Mouse (Mus musculus): Measurements from ENCODE around the gene Phpt1. TPM values are rescaled to one million over a fixed set of nuclear protein-coding genes. Genes with fewer than 3 reads are reported as not detected.
"Not testable (repeated sequence)": the region's sequence is repeated elsewhere in the genome, so short reads cannot be mapped to it uniquely, and the experiment has no call there.

Phpt1 gene
- polyA plus RNA-seq, 1 experiment from 2014 or later, result 144 TPM

- ATAC-seq (replicated peaks; ENCODE audit: low FRiP score), result no peak
- Histone ChIP-seq H3K4me1 (replicated peaks; ENCODE audit: control insufficient read depth, insufficient read depth, low read length) (peaks cover 9% of the 10 kb centered on the region), H3K36me3 (ENCODE audit: control insufficient read depth, insufficient read depth, low read length) (peaks cover 21% of the 10 kb centered on the region; the same call in 1 of the 2 replicates), H3K4me2 (ENCODE audit: low read depth, low read length, severe bottlenecking) (no peak overlapping the region), H3K9ac (ENCODE audit: low read length) (no peak overlapping the region), H3K27me3 (ENCODE audit: control insufficient read depth, insufficient read depth, low read length) (no peaks in the 10 kb centered on the region), H3K9me3 (ENCODE audit: control insufficient read depth, low read length) (no peaks in the 10 kb centered on the region), H3K4me3 (ENCODE audit: low read depth, low read length) (no peak overlapping the region), H3K27ac (ENCODE audit: low read depth, low read length) (no peak overlapping the region)
- DNase-seq (ENCODE audit: low spot score), result no peak
- WGBS, result 94% methylated on average over 8 of the region's 8 CpGs
These were observed 14.5 kb downstream of the Phpt1 start for GRCm38 (mm10) chr2:25560551-25560950.

- DNase-seq (ENCODE audit: low spot score), result no peak
- Histone ChIP-seq H3K9me3 (ENCODE audit: control insufficient read depth, low read length) (no peaks in the 10 kb centered on the region), H3K9ac (ENCODE audit: low read length) (peak overlapping the region; percentile 87), H3K4me1 (replicated peaks; ENCODE audit: control insufficient read depth, insufficient read depth, low read length) (peaks cover 9% of the 10 kb centered on the region), H3K36me3 (ENCODE audit: control insufficient read depth, insufficient read depth, low read length) (peaks cover 21% of the 10 kb centered on the region; the same call in 1 of the 2 replicates), H3K4me3 (ENCODE audit: low read depth, low read length) (peak overlapping the region; percentile 94), H3K27ac (ENCODE audit: low read depth, low read length) (no peak overlapping the region), H3K4me2 (ENCODE audit: low read depth, low read length, severe bottlenecking) (peak overlapping the region; percentile 98), H3K27me3 (ENCODE audit: control insufficient read depth, insufficient read depth, low read length) (no peaks in the 10 kb centered on the region)
- WGBS, result 76% methylated on average over 6 of the region's 6 CpGs
- ATAC-seq (replicated peaks; ENCODE audit: low FRiP score), result no peak
These were observed 16.2 kb downstream of the Phpt1 start for GRCm38 (mm10) chr2:25558774-25559173.

- Histone ChIP-seq H3K4me2 (ENCODE audit: low read depth, low read length, severe bottlenecking) (peak overlapping the region; percentile 98), H3K36me3 (ENCODE audit: control insufficient read depth, insufficient read depth, low read length) (peaks cover 18% of the 10 kb centered on the region; the same call in 1 of the 2 replicates), H3K27me3 (ENCODE audit: control insufficient read depth, insufficient read depth, low read length) (no peaks in the 10 kb centered on the region), H3K4me3 (ENCODE audit: low read depth, low read length) (peak overlapping the region; percentile 94), H3K9me3 (ENCODE audit: control insufficient read depth, low read length) (no peaks in the 10 kb centered on the region), H3K27ac (ENCODE audit: low read depth, low read length) (0 out of 2 replicates have a peak overlapping the region, but pooled peaks have one; percentile 18), H3K4me1 (replicated peaks; ENCODE audit: control insufficient read depth, insufficient read depth, low read length) (peaks cover 9% of the 10 kb centered on the region), H3K9ac (ENCODE audit: low read length) (peak overlapping the region; percentile 87)
- WGBS, result under 1% methylated on average over 24 of the region's 24 CpGs
- peak; percentile 66 for DNase-seq (ENCODE audit: low spot score)
- peak; percentile 47 for ATAC-seq (replicated peaks; ENCODE audit: low FRiP score)
These were observed 17.1 kb downstream of the Phpt1 start for GRCm38 (mm10) chr2:25557964-25558360.

GRCm38 (mm10) chr2:25557221-25557963 lies 17.6 kb downstream of the Phpt1 start, which contains the start of gene Edf1:
TSS of gene Edf1 (plus strand) at chr2:25557847.
- Histone ChIP-seq H3K36me3 (ENCODE audit: control insufficient read depth, insufficient read depth, low read length) (peaks cover 16% of the 10 kb centered on the region; the same call in 1 of the 2 replicates), H3K27ac (ENCODE audit: low read depth, low read length) (0 out of 2 replicates have a peak within 1 kb of the TSS, but pooled peaks have one; percentile 18), H3K4me3 (ENCODE audit: low read depth, low read length) (peak within 1 kb of the TSS; percentile 94), H3K9ac (ENCODE audit: low read length) (peak within 1 kb of the TSS; percentile 87), H3K4me2 (ENCODE audit: low read depth, low read length, severe bottlenecking) (peak within 1 kb of the TSS; percentile 98), H3K27me3 (ENCODE audit: control insufficient read depth, insufficient read depth, low read length) (no peaks in the 10 kb centered on the region), H3K9me3 (ENCODE audit: control insufficient read depth, low read length) (no peaks in the 10 kb centered on the region), H3K4me1 (replicated peaks; ENCODE audit: control insufficient read depth, insufficient read depth, low read length) (peaks cover 9% of the 10 kb centered on the region)
- ATAC-seq (replicated peaks; ENCODE audit: low FRiP score) (peak; percentile 98), DNase-seq (ENCODE audit: low spot score) (peak; percentile 96)
- WGBS, result under 1% methylated on average over 54 of the region's 61 CpGs

GRCm38 (mm10) chr2:25556296-25556695 lies 18.7 kb downstream of the Phpt1 start:
- Histone ChIP-seq H3K4me3 (ENCODE audit: low read depth, low read length) (no peak overlapping the region), H3K36me3 (ENCODE audit: control insufficient read depth, insufficient read depth, low read length) (peaks cover 9% of the 10 kb centered on the region; the same call in 1 of the 2 replicates), H3K9ac (ENCODE audit: low read length) (no peak overlapping the region), H3K27me3 (ENCODE audit: control insufficient read depth, insufficient read depth, low read length) (no peaks in the 10 kb centered on the region), H3K9me3 (ENCODE audit: control insufficient read depth, low read length) (no peaks in the 10 kb centered on the region), H3K27ac (ENCODE audit: low read depth, low read length) (no peak overlapping the region), H3K4me1 (replicated peaks; ENCODE audit: control insufficient read depth, insufficient read depth, low read length) (peaks cover 9% of the 10 kb centered on the region), H3K4me2 (ENCODE audit: low read depth, low read length, severe bottlenecking) (no peak overlapping the region)
- ATAC-seq (replicated peaks; ENCODE audit: low FRiP score), result no peak
- 77% methylated on average over 1 of the region's 1 CpGs for WGBS
- no peak for DNase-seq (ENCODE audit: low spot score)

GRCm38 (mm10) chr2:25555479-25555878 lies 19.5 kb downstream of the Phpt1 start:
- 59% methylated on average over 2 of the region's 2 CpGs for WGBS
- not testable (repeated sequence) for H3K4me1 ChIP-seq (replicated peaks; ENCODE audit: control insufficient read depth, insufficient read depth, low read length); H3K4me3 ChIP-seq (ENCODE audit: low read depth, low read length); H3K36me3 ChIP-seq (ENCODE audit: control insufficient read depth, insufficient read depth, low read length); H3K27ac ChIP-seq (ENCODE audit: low read depth, low read length); H3K9ac ChIP-seq (ENCODE audit: low read length); H3K27me3 ChIP-seq (ENCODE audit: control insufficient read depth, insufficient read depth, low read length); H3K4me2 ChIP-seq (ENCODE audit: low read depth, low read length, severe bottlenecking); DNase-seq (ENCODE audit: low spot score); ATAC-seq (replicated peaks; ENCODE audit: low FRiP score); H3K9me3 ChIP-seq (ENCODE audit: control insufficient read depth, low read length)

- not testable (repeated sequence) for H3K36me3 ChIP-seq (ENCODE audit: control insufficient read depth, insufficient read depth, low read length)
These were observed 21.7 kb downstream of the Phpt1 start for GRCm38 (mm10) chr2:25553171-25553786.

GRCm38 (mm10) chr2:25551186-25551585 lies 23.8 kb downstream of the Phpt1 start:
- H3K27ac ChIP-seq (ENCODE audit: low read depth, low read length), result no peak overlapping the region
- no peaks in the 10 kb centered on the region for H3K36me3 ChIP-seq (ENCODE audit: control insufficient read depth, insufficient read depth, low read length)
- no peaks in the 10 kb centered on the region for H3K27me3 ChIP-seq (ENCODE audit: control insufficient read depth, insufficient read depth, low read length)
- no peaks in the 10 kb centered on the region for H3K9me3 ChIP-seq (ENCODE audit: control insufficient read depth, low read length)
- no peak overlapping the region for H3K4me3 ChIP-seq (ENCODE audit: low read depth, low read length)
- no peak overlapping the region for H3K9ac ChIP-seq (ENCODE audit: low read length)
- ATAC-seq (replicated peaks; ENCODE audit: low FRiP score) (no peak), DNase-seq (ENCODE audit: low spot score) (no peak)
- H3K4me2 ChIP-seq (ENCODE audit: low read depth, low read length, severe bottlenecking), result no peak overlapping the region
- H3K4me1 ChIP-seq (replicated peaks; ENCODE audit: control insufficient read depth, insufficient read depth, low read length), result no peaks in the 10 kb centered on the region; the same call in 1 of the 2 replicates
- 25% methylated on average over 5 of the region's 5 CpGs for WGBS

More at GRCm38 (mm10) chr2:25553171-25553786, 21.7 kb downstream of the Phpt1 start:
- not testable (repeated sequence) for H3K27me3 ChIP-seq (ENCODE audit: control insufficient read depth, insufficient read depth, low read length); H3K4me1 ChIP-seq (replicated peaks; ENCODE audit: control insufficient read depth, insufficient read depth, low read length); H3K4me3 ChIP-seq (ENCODE audit: low read depth, low read length); H3K27ac ChIP-seq (ENCODE audit: low read depth, low read length); ATAC-seq (replicated peaks; ENCODE audit: low FRiP score); H3K9me3 ChIP-seq (ENCODE audit: control insufficient read depth, low read length); DNase-seq (ENCODE audit: low spot score); H3K9ac ChIP-seq (ENCODE audit: low read length); H3K4me2 ChIP-seq (ENCODE audit: low read depth, low read length, severe bottlenecking)
- WGBS, result 86% methylated on average over 4 of the region's 4 CpGs

Measured in forebrain, embryonic 11.5 days (tissue).